Mouse (Mus musculus): ENCODE results near the gene Rnf157.

- no peak for TF ChIP-seq POLR2A (IDR thresholded peaks at IDR 0.05; ENCODE audit: control insufficient read depth, low read depth, low read length)
- TF ChIP-seq CTCF (IDR thresholded peaks at IDR 0.05; ENCODE audit: control insufficient read depth, insufficient read depth, insufficient replicate concordance, low read depth, low read length), result no peak
Measured at GRCm38 (mm10) chr11:116421102-116421501, 8.3 kb upstream of the Rnf157 start.
